Mouse (Mus musculus): ENCODE results near the gene Cd81. TPM values are rescaled to one million over a fixed set of nuclear protein-coding genes. Genes with fewer than 3 reads are reported as not detected.

Cd81 gene
- polyA plus RNA-seq, 1 experiment from 2014 or later = 493 TPM

DNA sequence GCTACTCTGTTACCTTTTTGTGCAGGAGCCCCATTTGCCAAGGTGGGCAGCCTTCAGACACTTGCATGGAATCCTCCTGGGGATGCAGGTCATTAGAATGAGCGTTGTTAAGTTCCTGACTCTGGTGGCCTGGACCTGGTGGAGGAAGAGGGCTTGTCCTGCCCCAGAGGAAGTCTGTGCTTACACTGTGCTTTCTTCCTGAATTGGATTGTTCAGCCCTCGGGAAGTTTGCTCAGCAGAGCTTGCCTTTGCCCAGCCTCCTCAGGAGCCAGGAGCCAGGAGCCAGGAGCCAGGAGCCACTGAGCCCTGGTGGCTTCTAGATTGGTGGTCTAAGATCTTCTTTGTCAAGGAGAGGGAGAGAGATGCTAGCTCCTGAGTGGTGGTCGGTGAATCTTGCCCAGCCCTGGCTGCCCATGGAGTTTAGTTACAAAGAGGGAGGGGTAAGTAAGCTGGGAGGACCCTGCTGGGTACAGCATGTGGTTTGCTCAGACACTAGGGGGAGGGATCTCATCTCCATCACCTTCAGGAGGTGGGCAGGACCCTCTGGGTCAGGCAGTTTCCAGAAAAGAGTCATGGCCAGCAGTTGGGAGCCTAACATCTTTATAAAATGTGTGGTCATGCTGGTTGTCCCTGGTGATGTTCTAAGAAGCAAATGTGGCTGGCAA lies 56.6 kb downstream of the Cd81 start:
- no peak overlapping the region for H3K4me3 ChIP-seq (replicated peaks)
- H3K4me1 ChIP-seq = peaks cover 10% of the 10 kb centered on the region
- H3K27me3 ChIP-seq (replicated peaks) = peaks cover 58% of the 10 kb centered on the region
- H3K9me3 ChIP-seq (replicated peaks) = no peaks in the 10 kb centered on the region
- H3K36me3 ChIP-seq = no peaks in the 10 kb centered on the region
- no peak overlapping the region for H3K27ac ChIP-seq (replicated peaks)
- ATAC-seq (ENCODE audit: low FRiP score) = no peak
- no peak overlapping the region for H3K4me2 ChIP-seq
- no peak overlapping the region for H3K9ac ChIP-seq (replicated peaks)
- WGBS = 38% methylated on average over 3 of the region's 3 CpGs

DNA sequence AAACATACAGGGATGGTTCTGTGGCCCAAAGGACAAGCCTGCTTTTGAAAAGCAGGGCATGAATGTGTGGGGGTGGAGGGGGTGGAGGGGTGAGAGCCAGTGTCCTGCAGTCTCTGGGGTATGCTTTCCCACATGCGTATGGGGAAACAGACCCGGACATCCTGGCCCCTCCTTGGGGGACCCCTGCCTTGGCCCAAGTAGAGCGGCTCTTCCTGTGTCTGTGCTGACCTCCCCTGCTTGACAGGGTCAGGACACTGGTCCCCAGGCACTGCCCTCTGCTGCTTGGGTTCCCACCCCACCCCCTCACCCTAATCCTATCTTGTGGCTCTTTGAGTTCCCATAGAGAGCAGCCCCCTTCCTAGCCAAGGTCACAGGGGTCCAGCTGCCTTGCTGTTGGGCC lies 57.2 kb downstream of the Cd81 start:
- no peak overlapping the region for H3K27ac ChIP-seq (replicated peaks)
- WGBS = 89% methylated on average over 3 of the region's 3 CpGs
- no peak overlapping the region for H3K9ac ChIP-seq (replicated peaks)
- no peak for ATAC-seq (ENCODE audit: low FRiP score)
- H3K27me3 ChIP-seq (replicated peaks) = peaks cover 53% of the 10 kb centered on the region
- H3K4me1 ChIP-seq = peaks cover 10% of the 10 kb centered on the region
- no peaks in the 10 kb centered on the region for H3K36me3 ChIP-seq
- 0 out of 2 replicates have a peak, but pooled peaks cover under 1% of the 10 kb centered on the region for H3K9me3 ChIP-seq (replicated peaks)
- no peak overlapping the region for H3K4me2 ChIP-seq
- no peak overlapping the region for H3K4me3 ChIP-seq (replicated peaks)

DNA sequence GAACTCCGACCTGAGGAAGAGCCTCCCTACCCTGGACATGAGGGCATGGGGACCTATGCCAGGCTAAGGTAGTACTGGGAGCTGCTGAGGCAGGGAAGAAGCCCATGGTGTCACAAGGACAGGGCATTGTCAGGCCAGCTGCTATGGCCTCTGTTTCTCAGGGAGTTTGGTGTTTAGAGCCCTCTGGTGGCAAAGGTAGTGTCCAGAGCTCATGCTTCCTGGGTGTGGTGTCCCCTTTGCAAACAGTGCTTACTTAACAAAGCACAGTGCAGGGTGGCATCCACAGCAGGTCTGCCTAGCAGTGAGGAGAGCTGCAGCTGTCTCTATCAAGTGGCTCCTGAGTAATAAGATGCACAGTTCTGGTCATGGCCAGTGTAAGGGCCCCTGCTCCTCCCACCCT lies 58.3 kb downstream of the Cd81 start:
- Histone ChIP-seq H3K36me3 (no peaks in the 10 kb centered on the region), H3K27ac (replicated peaks) (no peak overlapping the region), H3K9me3 (replicated peaks) (0 out of 2 replicates have a peak, but pooled peaks cover 3% of the 10 kb centered on the region), H3K9ac (replicated peaks) (no peak overlapping the region), H3K4me3 (replicated peaks) (no peak overlapping the region), H3K4me1 (peaks cover 10% of the 10 kb centered on the region), H3K27me3 (replicated peaks) (peaks cover 42% of the 10 kb centered on the region), H3K4me2 (no peak overlapping the region)
- WGBS = 79% methylated on average over 1 of the region's 1 CpGs
- ATAC-seq (ENCODE audit: low FRiP score) = no peak

DNA sequence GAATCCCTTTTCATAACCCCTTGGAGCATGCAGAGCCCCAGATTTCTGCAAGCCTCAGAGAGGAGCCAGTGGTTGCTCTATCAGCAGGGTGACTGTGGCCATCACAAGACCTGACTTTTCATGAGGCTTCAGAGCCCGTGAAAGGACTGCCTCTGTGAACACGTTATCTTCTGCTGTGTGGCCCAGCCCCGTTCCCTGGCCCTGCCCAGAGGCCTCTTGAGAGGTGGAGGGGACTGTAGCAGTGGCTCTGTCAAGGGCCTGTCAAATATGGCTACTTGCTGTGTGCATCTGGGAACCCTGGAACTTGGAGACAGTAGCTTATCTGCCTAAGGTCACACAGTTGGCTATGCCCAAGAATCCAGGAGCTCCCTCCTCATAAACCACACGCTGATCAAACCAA lies 59.2 kb downstream of the Cd81 start:
- Histone ChIP-seq H3K9me3 (replicated peaks) (0 out of 2 replicates have a peak, but pooled peaks cover 3% of the 10 kb centered on the region), H3K27ac (replicated peaks) (no peak overlapping the region), H3K27me3 (replicated peaks) (peaks cover 32% of the 10 kb centered on the region), H3K4me1 (peaks cover 9% of the 10 kb centered on the region), H3K9ac (replicated peaks) (no peak overlapping the region), H3K36me3 (no peaks in the 10 kb centered on the region), H3K4me3 (replicated peaks) (no peak overlapping the region), H3K4me2 (no peak overlapping the region)
- 75% methylated on average over 4 of the region's 4 CpGs for WGBS
- ATAC-seq (ENCODE audit: low FRiP score) = no peak

DNA sequence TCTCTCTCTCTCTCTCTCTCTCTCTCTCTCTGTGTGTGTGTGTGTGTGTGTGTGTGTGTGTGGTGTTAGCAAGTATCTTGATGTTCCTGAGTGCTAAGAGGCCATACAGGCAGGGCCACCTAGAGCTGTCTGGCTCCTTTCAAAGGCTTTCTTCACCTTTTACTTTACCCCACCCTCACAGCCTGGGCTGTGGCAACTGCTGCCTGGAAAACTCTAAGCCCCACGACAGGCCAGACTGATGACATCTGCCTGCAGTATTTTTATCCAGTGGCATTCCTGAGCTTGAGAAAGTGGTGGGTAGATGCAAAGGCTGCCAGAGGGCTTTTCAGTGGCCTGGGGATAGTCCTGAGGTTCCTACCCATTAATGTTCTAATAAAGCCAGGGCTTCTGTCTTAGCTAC lies 59.9 kb downstream of the Cd81 start:
- ATAC-seq (ENCODE audit: low FRiP score) = no peak
- Histone ChIP-seq H3K4me2 (no peak overlapping the region), H3K27me3 (replicated peaks) (peaks cover 26% of the 10 kb centered on the region), H3K9me3 (replicated peaks) (0 out of 2 replicates have a peak, but pooled peaks cover 3% of the 10 kb centered on the region), H3K27ac (replicated peaks) (no peak overlapping the region), H3K9ac (replicated peaks) (no peak overlapping the region), H3K4me3 (replicated peaks) (no peak overlapping the region), H3K4me1 (peaks cover 2% of the 10 kb centered on the region), H3K36me3 (no peaks in the 10 kb centered on the region)
- WGBS = 48% methylated on average over 1 of the region's 1 CpGs

DNA sequence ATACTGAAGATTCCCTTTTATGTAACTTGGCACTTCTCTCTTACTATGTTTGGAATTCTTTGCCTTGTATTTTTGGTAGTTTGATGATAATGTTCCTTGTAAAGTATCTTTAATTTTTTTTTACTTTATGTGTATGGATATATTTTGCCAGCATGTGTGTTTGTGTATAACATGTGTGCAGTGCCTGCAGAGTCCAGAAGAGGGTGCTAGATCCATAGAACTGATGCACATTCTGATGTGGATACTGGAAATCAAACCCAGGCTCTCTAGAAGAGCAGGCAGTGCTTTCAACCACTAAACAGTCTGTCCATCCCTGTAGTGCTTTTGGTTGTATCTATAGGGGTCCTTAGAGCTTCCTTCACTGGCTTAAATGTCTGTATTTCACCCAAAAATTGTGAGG lies 62.2 kb downstream of the Cd81 start:
- Histone ChIP-seq H3K9ac (replicated peaks) (no peak overlapping the region), H3K4me2 (no peak overlapping the region), H3K4me1 (0 out of 2 replicates have a peak, but pooled peaks cover 3% of the 10 kb centered on the region), H3K9me3 (replicated peaks) (0 out of 2 replicates have a peak, but pooled peaks cover 3% of the 10 kb centered on the region), H3K27me3 (replicated peaks) (peaks cover 3% of the 10 kb centered on the region; the same call in 1 of the 2 replicates), H3K4me3 (replicated peaks) (no peak overlapping the region), H3K27ac (replicated peaks) (no peak overlapping the region), H3K36me3 (no peaks in the 10 kb centered on the region)
- no peak for ATAC-seq (ENCODE audit: low FRiP score)

DNA sequence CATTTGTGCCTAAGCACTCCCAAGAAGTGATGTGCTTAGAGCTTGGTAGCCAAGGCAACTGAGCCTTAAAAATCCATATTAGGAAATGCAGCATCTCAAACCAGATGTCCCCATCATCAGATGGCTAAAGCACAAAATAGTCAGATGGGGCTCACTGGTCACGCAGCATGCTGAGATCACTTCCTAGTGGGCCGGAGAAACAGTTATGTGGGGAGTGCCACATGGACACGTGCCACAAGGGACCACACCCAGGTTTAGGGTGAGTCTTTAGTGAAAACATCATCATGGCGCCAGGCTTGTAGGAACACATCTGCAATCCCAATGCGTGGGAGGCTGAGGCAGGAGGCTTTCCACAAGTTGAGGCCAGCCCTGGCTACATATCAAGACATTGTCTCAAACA lies 64.0 kb downstream of the Cd81 start:
- WGBS = 89% methylated on average over 5 of the region's 5 CpGs
- Histone ChIP-seq H3K9ac (replicated peaks) (no peak overlapping the region), H3K4me3 (replicated peaks) (no peak overlapping the region), H3K36me3 (no peaks in the 10 kb centered on the region), H3K4me2 (no peak overlapping the region), H3K4me1 (0 out of 2 replicates have a peak, but pooled peaks cover 4% of the 10 kb centered on the region), H3K27ac (replicated peaks) (no peak overlapping the region), H3K9me3 (replicated peaks) (0 out of 2 replicates have a peak, but pooled peaks cover 3% of the 10 kb centered on the region), H3K27me3 (replicated peaks) (no peaks in the 10 kb centered on the region; the same call in 1 of the 2 replicates)
- no peak for ATAC-seq (ENCODE audit: low FRiP score)

Other genes with a start within 250 kb of the Cd81 start
- 8.6 and 10.4 TPM in 2 replicates for gene Th, start 121.6 kb upstream of the Cd81 start, polyA plus RNA-seq (2015; fragmentation: Nextera tagmentation; extraction: Ambion mirVana)
- gene Ascl2, start 83.5 kb upstream of the Cd81 start, polyA plus RNA-seq (2015; fragmentation: Nextera tagmentation; extraction: Ambion mirVana) = 0.58 and 1.5 TPM in 2 replicates
- 0.51 and 1.4 TPM in 2 replicates for gene Tspan32, start 47.7 kb upstream of the Cd81 start, polyA plus RNA-seq (2015; fragmentation: Nextera tagmentation; extraction: Ambion mirVana)
- gene Tssc4, start 16.5 kb downstream of the Cd81 start, polyA plus RNA-seq (2015; fragmentation: Nextera tagmentation; extraction: Ambion mirVana) = 92.9 and 94.5 TPM in 2 replicates
- 1.8 and 3.9 TPM in 2 replicates for gene Trpm5, start 41.9 kb downstream of the Cd81 start, polyA plus RNA-seq (2015; fragmentation: Nextera tagmentation; extraction: Ambion mirVana)
- 0.88 and 1.9 TPM in 2 replicates for gene Kcnq1, start 53.6 kb downstream of the Cd81 start, polyA plus RNA-seq (2015; fragmentation: Nextera tagmentation; extraction: Ambion mirVana)

Measured in neural tube, embryonic 15.5 days (tissue).